In genomic region chr7:128523962-128524581, GRCm38 (mm10) we compare ENCODE assay signal across 8 mouse cellular contexts. TPM values are rescaled to one million over a fixed set of nuclear protein-coding genes. Genes with fewer than 3 reads are reported as not detected.
DNase-seq lines count a peak whose midpoint lies in the region; ATAC-seq and TF ChIP-seq lines count a peak whose summit lies in the region.

No protein-coding gene starts in this region.

- 3% methylated on average over 51 of the region's 51 CpGs for WGBS in hindbrain, embryonic 14.5 days
- under 1% methylated on average over 41 of the region's 51 CpGs for WGBS in limb, embryonic 14.5 days
- WGBS in midbrain, embryonic 13.5 days = 2% methylated on average over 51 of the region's 51 CpGs

- H3K27ac ChIP-seq in gastrocnemius, adult 2 months = peak overlapping the region; percentile 99
- no peak overlapping the region for H3K27ac ChIP-seq in hindbrain, embryonic 14.5 days
- peak overlapping the region; percentile 79 for H3K27ac ChIP-seq in limb, embryonic 14.5 days (replicated peaks; ENCODE audit: low read depth, low read length)
- H3K27ac ChIP-seq in midbrain, embryonic 13.5 days = no peak overlapping the region; the same call in 1 of the 2 replicates

- H3K27me3 ChIP-seq in hindbrain, embryonic 14.5 days (ENCODE audit: control insufficient read depth, insufficient read depth, low read length) = peaks cover 33% of the 10 kb centered on the region
- no peaks in the 10 kb centered on the region for H3K27me3 ChIP-seq in limb, embryonic 14.5 days (ENCODE audit: control insufficient read depth, insufficient read depth, low read length)
- H3K27me3 ChIP-seq in midbrain, embryonic 13.5 days = peaks cover 34% of the 10 kb centered on the region

- H3K9me3 ChIP-seq in hindbrain, embryonic 14.5 days (ENCODE audit: control insufficient read depth, low read length) = no peaks in the 10 kb centered on the region
- H3K9me3 ChIP-seq in limb, embryonic 14.5 days (ENCODE audit: control insufficient read depth, low read length) = no peaks in the 10 kb centered on the region
- H3K9me3 ChIP-seq in midbrain, embryonic 13.5 days = no peaks in the 10 kb centered on the region

- H3K9ac ChIP-seq in hindbrain, embryonic 14.5 days = peak overlapping the region; percentile 41
- H3K9ac ChIP-seq in limb, embryonic 14.5 days (ENCODE audit: low read depth, low read length, severe bottlenecking) = peak overlapping the region; percentile 84
- H3K9ac ChIP-seq in midbrain, embryonic 13.5 days (replicated peaks) = peak overlapping the region; percentile 57

- H3K36me3 ChIP-seq in hindbrain, embryonic 14.5 days (replicated peaks; ENCODE audit: control insufficient read depth, insufficient read depth) = no peaks in the 10 kb centered on the region
- H3K36me3 ChIP-seq in limb, embryonic 14.5 days (ENCODE audit: control insufficient read depth, insufficient read depth, low read length) = no peaks in the 10 kb centered on the region
- no peaks in the 10 kb centered on the region for H3K36me3 ChIP-seq in midbrain, embryonic 13.5 days

- TF ChIP-seq POLR2A in limb, embryonic 14.5 days (IDR thresholded peaks at IDR 0.05; ENCODE audit: borderline replicate concordance, extremely low read depth, insufficient read depth, insufficient read length) = no peak

- peak; percentile 52 for DNase-seq in cerebellum, adult 11 months
- peak; percentile 58 for DNase-seq in cerebellum, adult 9-10 months
- DNase-seq in gastrocnemius, adult 2 months = peak; percentile 90
- DNase-seq in hindbrain, embryonic 14.5 days (ENCODE audit: low spot score) = no peak
- DNase-seq in limb, embryonic 14.5 days (ENCODE audit: low spot score) = peak; percentile 50
- DNase-seq in spleen, postnatal 36 days (ENCODE audit: low spot score in 2 of 2) = peak; percentile 28 to 55

- peak overlapping the region; percentile 98 for H3K4me3 ChIP-seq in gastrocnemius, adult 2 months
- peak overlapping the region; percentile 39 for H3K4me3 ChIP-seq in hindbrain, embryonic 14.5 days (replicated peaks; ENCODE audit: low read length)
- peak overlapping the region; percentile 75 for H3K4me3 ChIP-seq in limb, embryonic 14.5 days (replicated peaks; ENCODE audit: low read length)
- H3K4me3 ChIP-seq in midbrain, embryonic 13.5 days (replicated peaks) = peak overlapping the region; percentile 42

- peak overlapping the region; percentile 59 for H3K4me2 ChIP-seq in hindbrain, embryonic 14.5 days (replicated peaks)
- H3K4me2 ChIP-seq in limb, embryonic 14.5 days (replicated peaks; ENCODE audit: low read depth, low read length, severe bottlenecking) = peak overlapping the region; percentile 94
- H3K4me2 ChIP-seq in midbrain, embryonic 13.5 days (replicated peaks) = peak overlapping the region; percentile 66

- intact Hi-C loops in gastrocnemius, adult 2 months (cut with DNase I) = loop anchor here (5.0 kb wide), 3 partner anchors 33 to 88 kb away; partner anchors contain the start of genes Inpp5f and Tial1

- ATAC-seq in cerebellum, adult (ENCODE audit: insufficient number of reproducible peaks, low FRiP score, low TSS enrichment) = no peak
- ATAC-seq in hindbrain, embryonic 14.5 days (ENCODE audit: low FRiP score) = no peak
- ATAC-seq in limb, embryonic 14.5 days (ENCODE audit: low FRiP score, low read depth) = peak; percentile 43
- peak; percentile 41; the same call in 1 of the 2 replicates for ATAC-seq in midbrain, embryonic 13.5 days

- TF ChIP-seq CTCF in gastrocnemius, adult 2 months (IDR thresholded peaks at IDR 0.05) = no peak

- peaks cover 11% of the 10 kb centered on the region for H3K4me1 ChIP-seq in hindbrain, embryonic 14.5 days (replicated peaks; ENCODE audit: control insufficient read depth, insufficient read depth, low read length)
- peaks cover 5% of the 10 kb centered on the region for H3K4me1 ChIP-seq in limb, embryonic 14.5 days (ENCODE audit: control insufficient read depth, insufficient read depth, low read length)
- peaks cover 13% of the 10 kb centered on the region for H3K4me1 ChIP-seq in midbrain, embryonic 13.5 days (replicated peaks)

RNA-seq across cellular contexts. Expression of gene Bag3, which starts 0.7 kb away (rescaled TPM):
- 100 to 1,000 TPM; 133 to 186 TPM for total RNA-seq in gastrocnemius, adult 2 months (2021)
- polyA plus RNA-seq in hindbrain, embryonic 14.5 days (2014; fragmentation: Nextera tagmentation; extraction: Ambion mirVana) = 2.9 and 3.4 TPM in 2 replicates
- polyA plus RNA-seq in limb, embryonic 14.5 days (2012; rRNA removed) = 22.2 and 27.8 TPM in 2 replicates
- 18.0 and 18.7 TPM in 2 replicates for polyA plus RNA-seq in limb, embryonic 14.5 days (2014; fragmentation: Nextera tagmentation; extraction: Ambion mirVana)
- 2.1 and 2.6 TPM in 2 replicates for polyA plus RNA-seq in midbrain, embryonic 13.5 days (2015; fragmentation: Nextera tagmentation; extraction: Ambion mirVana)

Comparison
In these comparisons a context has a peak if more than half of its experiments do, and no peak if none do; other contexts are left out.
1. ATAC-seq: peak in limb, embryonic 14.5 days (single experiment) and midbrain, embryonic 13.5 days (single experiment); none in cerebellum, adult (single experiment) and hindbrain, embryonic 14.5 days (single experiment).
2. H3K27ac ChIP-seq: peak in gastrocnemius, adult 2 months (single experiment) and limb, embryonic 14.5 days (single experiment); none in hindbrain, embryonic 14.5 days (single experiment) and midbrain, embryonic 13.5 days (single experiment).
3. H3K4me3 ChIP-seq: peak in every context shown above with its lines; median percentile 98 in gastrocnemius, adult 2 months; 75 in limb, embryonic 14.5 days; 42 in midbrain, embryonic 13.5 days; 39 in hindbrain, embryonic 14.5 days.
4. Peak in every context shown above with its lines, with median percentiles within 50 percentile points of each other: H3K4me2 ChIP-seq and H3K9ac ChIP-seq.